Mouse (Mus musculus) adipocyte (in vitro differentiated cells): ENCODE data around the gene Lamb3.

Source experiments
- DNase-seq: peaks from one replicate; pipeline ENCODE4 v3.0.0-alpha.2; 2016; ENCODE audit warnings: low spot score

Lamb3 gene

DNA sequence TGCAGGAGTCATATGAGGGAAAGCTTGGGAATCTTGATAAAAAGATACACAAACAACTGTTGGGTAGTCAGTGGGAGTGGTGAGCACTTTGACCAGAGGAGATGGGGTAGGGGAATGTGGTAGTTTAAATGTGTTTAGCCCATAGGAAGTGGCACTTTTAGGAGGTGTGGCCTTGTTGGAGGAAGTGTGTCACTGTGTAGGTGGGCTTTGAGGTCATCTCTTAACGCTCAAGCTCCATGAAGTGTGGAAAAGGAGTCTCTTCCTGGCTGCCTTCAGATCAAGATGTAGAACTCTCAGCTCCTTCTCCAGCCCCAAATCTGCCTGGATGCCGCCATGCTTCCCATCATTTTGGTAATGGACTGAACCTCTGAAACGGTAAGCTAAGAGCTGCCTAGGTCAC is at the start of gene Lamb3:
Gene Lamb3 (plus strand): TSS at position 197 of the 400 bp plus-strand sequence.
- DNase-seq = no peak

DNA sequence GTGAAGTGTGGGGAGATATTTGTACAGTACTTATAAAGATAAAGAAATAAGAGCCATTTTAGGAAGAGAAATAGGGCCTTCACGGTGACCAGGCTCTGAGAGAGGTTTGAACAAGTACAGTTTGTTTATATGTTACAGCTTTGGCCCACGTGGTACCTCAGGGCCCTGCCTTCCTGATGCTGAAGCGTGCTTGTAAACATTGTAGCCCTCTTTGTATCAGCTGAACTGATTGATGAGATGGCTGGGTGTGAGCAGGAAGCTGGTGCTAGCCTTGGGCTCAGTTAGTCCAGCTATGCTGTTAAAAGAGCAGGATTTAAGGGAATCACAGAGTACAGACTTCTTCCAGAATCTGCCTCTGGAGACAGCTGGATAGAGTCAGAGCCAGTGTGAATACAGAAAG is 48.3 kb upstream of the Lamb3 start:
- no peak for DNase-seq

DNA sequence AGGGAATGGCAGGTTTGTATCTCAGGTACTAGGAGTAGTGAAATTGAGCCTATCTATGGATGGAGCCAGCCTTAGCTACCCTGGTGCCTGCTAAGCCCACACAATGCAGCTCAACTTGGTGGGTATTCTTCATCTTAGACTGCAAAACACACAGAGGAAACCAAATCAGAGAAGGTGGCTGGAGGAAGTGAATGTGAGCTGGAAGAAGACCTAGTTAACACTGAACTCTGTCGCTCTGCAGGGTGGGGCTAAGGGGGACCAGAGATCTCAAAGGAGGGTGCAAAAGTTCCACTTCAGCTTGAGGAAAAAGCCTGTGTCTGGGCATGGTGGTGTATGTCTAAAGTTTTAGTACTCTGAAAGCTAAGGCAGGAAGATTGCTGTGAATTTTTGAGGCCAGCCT is 47.9 kb upstream of the Lamb3 start:
- no peak for DNase-seq

DNA sequence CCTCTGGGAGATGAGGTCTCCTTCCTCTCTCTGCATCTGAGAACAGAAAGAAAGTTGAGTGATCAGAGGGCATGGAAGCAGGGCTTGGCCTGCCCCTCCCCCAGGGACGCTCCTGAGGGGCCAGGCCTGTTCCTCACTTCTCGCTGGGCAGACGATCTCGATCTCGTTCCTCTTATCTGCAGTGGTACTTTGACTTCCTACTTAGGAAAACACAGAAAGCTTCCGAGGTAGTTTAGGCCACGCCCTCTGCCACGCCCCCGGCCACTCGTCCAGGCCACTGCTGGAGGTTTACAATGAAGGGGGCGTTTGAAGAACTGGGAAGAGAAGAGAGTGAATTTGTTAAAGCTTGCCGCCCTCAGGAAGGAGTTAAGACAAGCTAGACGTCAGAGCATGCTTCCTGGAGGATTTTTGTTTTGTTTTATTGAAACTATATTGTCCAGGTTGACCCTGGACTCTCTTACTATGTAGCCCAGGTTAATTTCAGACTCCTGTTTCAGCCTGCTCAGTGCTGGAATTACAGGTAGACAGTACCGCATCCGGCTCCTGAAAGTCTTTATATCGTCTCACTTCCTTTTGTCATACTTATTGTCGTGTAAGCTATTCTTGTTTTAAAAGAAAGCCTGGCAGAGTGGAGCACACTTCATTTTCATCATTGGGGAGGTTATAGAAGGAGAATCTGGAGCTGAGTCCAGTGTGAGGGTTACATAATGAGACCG is 47.0 kb upstream of the Lamb3 start:
- no peak for DNase-seq

DNA sequence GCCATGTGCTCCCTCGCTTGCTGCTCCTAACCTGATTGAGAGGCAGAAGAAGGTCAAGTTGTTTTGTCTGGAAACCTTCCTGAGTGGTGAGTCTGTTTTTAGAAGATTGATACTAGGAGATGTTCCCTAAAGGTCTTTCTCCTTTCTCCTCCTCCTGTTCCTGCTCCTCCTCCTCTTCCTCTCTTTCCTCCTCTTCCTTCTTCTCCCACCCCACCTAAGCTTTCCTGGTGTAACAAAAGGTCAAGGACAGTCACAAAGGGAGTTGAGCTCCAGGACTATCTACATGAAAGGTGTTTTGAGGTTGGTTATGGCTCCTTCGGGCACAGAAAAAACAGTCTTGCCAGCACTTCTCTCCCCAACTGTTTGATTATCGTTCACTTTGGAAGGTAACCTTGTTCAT is 39.8 kb upstream of the Lamb3 start, which contains the start of gene A130010J15Rik:
Gene A130010J15Rik (plus strand): TSS at position 301 of the 400 bp plus-strand sequence.
- no peak for DNase-seq

DNA sequence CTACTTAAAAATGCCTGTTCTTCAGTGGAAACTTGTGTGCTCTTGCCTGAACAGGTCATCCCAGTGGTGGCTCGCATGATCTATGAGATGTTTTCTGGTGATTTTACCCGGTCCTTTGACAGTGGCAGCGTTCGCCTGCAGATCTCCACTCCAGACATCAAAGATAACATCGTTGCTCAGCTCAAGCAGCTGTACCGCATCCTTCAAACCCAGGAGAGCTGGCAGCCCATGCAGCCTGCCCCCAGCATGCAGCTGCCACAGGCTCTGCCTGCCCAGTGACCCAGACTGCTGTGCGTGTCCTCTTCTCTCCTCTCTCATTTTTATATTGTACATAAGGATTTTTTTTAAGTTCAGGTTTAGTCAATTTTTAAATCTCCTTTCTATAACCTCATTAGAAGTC is 38.3 kb upstream of the Lamb3 start:
- no peak for DNase-seq

DNA sequence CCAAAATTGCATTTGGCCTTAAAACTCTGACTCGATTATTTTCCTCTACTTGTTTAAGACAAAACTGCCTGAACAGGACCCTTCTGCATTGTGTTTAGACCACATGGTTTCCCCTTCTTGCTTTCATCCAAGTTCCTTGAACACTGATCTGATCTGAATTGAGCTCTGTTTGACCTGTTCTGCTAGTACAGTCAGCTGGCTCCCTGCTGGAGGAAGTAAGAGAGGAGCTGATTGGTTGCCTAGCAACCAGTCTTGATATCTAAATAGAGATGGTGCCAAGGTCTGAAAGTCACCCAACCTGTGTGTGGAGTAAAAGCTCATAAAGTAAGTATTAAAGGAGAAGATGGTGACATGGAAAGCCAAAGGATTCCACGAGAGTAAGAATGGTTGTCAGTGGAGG is 37.6 kb upstream of the Lamb3 start:
- no peak for DNase-seq

DNA sequence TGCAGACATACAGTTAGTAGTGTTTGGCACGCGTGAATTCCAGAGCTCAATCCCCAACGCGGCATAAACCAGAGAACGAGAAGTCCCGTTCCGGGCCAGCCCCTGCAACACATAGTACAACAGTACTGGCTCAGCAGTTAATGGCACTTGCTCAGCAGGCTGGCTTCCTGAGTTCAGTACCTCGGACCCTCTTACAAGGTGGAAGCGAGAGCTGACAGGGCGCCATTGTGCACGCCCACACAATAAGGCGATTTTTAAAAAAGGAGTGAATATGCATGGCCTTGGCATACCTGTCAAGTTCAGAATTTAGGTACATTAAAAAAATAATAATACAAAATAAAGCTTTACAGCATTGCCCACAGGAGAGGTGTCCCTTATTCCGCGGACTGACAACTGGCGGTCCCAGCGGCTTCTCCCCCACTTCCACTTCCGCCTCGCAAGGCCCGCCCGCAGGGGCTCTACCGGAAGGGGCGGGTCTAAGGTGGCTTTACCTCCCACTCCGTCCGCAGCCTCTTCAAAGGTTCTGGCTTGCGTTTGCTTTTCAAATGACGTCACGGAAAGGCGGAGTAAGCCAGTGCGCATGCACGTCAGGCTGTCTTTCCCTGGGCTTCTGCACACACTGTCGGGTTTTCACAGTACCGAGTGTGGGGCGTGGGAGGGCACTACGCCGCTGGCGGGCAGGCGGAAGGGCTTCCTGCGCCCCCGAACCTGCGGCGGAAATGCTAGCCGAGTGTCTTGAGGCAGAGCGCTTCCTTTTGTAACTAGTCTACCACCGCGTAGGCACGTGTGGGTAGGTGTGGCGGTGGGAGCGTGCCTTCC is 34.3 kb upstream of the Lamb3 start:
- DNase-seq = peak; percentile 99

DNA sequence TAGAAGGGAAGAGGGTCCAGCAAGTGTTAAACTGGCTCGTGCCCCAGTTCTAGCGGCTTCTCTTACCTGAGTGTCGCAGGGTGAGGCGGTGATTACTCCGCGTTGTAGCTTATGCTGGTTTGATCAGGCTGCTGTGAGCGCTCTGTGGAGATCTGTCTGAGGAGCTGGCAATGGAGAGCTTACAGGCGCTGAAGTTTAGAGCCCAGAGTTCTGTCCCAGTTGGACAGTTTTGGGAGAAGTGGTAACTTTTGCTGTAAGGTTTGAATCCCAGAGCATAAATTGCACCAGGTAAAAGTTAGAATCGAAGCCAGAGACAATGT is 33.7 kb upstream of the Lamb3 start:
- DNase-seq = peak; percentile 52

DNA sequence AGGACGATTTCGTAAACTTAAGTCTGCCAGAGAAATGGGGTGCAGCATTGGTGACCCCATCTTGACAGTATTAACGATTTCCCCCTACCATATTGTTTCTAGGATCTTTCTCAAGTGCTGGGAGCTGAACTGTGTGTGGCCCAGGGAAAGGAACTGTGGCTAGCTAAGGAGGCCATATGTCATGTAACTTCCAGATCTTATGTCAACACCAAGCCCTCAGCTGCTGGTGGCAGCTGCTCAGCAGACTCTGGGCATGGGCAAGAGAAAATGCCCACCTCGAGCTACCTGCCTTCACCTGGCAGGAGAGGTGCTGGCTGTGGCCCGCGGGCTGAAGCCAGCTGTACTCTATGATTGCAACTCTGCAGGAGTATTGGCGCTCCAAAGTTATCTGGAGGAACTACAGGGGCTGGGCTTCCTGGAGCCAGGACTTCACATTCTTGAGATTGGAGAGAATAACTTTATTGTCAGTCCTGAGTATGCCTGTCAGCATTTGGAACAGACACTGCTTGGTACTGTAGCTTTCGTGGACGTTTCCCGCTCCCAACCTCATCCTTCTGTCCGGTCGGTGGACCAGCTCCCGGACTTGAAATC is 33.3 kb upstream of the Lamb3 start:
- peak; percentile 54 for DNase-seq

DNA sequence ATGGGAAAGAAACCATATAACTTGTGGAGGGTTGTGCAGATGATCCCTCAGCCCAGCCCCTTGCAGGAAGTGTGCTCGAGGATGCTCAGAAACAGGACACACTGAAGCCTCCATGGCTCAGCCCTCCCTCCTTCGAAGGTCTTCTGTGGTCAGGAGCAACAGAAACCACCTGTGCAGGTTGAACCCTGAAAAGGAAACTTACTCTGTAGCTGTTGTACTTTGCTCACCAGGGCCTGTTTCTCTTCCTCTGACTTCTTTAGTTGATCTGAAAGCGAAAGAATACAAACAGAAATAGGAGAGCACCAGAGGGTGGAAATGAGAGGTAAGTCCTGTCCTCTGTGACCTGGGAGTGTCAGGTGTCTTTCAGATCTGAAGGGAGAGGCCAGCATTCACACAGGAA is 26.4 kb upstream of the Lamb3 start:
- DNase-seq = no peak

DNA sequence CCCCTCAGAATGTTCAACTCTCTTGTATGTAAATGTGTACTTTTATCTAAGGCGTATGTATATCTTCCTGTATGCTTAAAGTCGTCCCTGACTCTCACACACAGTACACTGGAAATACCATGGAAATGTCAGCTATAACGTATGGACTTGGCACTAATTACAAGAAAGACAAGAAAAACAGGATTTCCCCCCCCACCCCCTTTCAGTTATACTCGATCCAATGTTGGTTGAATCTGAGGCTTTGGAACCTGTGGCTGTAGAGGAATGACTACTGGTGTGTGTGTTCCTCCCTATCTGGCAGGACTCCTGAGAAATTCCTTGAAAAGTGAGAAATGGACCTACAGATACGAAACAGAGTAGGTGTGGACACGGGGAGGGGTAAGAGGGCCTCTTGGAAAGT is 19.2 kb upstream of the Lamb3 start:
- no peak for DNase-seq

DNA sequence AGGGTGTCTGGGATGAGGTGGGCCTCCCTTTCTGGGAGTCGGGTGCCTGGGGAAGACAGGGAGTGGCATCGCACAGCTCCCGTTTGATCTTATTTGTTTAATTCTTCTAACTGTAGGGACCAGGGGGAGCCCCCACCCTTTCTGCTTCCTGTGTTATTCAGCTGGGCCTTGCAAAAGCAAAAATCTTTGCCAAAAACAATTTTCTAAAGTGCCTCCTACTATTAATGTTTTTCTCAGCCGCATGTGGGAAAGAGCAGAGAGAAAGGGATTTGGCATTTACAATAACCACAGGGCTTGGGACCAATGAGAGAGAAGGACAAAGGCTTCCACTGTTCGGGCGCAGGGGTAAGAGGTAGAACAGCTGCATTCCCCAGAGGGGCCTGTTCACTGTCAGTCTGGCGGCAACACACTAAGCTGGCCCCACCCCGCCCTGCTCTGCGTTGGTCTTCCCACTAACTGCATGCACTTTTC is 18.3 kb upstream of the Lamb3 start:
- peak; percentile 91 for DNase-seq

DNA sequence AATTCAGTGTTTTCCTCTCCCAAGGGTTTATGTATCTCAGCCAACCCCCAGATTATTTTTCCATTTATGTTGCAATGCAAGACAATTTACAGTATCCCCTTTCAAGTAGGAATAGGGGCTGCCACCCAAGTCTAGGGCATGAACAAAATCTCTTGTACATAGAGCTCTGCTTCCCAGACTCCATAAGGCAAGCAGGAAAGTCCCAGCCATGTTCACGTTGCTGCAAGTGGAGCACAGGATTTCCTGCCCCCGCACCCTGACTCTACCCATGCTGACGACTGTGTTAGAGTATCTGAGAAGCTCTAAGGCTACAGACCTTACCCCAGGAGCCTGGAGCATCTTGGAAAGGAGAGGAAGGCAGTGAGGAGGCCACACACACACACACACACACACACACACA is 17.7 kb upstream of the Lamb3 start:
- DNase-seq = no peak

DNA sequence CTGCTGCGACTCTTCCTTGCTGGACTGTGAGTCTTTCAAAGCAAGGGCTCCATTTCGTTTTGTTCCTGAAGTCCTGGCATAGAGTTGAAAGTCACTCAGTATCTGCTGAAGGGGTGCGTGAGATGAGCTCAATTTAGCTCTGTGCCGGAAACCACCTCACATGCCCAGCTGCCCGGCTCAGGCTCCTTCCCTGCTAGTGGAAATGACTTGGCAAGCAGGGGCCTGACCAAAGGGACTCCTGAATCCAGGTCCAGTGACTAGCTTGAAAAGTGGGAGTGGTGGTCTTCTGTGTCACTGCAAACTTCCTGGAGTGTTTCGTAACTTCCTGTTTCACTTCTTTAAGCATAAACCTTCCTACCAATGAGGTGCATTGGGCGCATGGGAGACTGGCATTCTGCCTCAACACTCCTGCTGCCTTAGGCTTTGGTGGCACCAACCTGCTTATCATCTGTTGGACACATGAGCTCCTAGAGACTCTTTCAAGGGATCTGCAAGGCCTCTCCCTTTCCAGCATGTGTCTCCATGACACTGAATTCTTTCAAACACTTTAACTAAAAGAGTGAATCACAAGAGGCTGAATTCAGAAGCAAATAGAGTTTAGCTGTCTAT is 15.7 kb upstream of the Lamb3 start:
- DNase-seq = no peak

DNA sequence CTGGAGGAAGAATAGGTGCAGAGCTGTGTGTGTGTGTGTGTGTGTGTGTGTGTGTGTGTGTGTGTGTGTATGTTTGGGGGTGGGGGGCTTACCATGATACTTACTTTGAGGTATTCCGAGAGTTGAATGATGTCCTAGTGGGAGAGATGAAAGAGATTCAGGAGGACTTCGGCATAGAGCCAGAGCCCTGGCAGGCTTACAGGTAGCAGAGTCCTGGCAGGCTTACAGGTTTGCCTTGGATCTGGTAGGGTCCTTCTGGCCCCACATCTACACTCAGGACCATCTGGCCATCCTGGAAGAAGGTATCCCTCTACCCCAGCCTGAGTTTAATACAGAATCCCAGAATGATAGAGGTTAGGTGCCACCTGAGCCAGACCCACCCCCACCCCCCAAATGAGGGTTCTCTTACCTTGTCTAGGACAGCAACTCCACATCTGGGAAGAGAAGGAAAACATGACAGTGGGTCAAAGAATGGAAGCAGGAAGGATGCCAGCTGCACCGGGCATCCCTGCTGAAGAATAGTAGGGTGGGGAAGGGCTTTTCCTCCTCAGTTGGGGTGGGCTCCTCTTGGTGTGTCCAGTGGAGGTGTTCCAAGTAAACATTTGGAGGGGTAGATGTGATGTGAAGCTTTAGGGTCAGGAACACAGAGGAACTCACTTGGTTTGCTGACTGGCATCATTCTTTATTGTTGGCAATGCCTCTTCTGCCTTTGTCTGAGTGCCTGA is 12.9 kb upstream of the Lamb3 start:
- no peak for DNase-seq

DNA sequence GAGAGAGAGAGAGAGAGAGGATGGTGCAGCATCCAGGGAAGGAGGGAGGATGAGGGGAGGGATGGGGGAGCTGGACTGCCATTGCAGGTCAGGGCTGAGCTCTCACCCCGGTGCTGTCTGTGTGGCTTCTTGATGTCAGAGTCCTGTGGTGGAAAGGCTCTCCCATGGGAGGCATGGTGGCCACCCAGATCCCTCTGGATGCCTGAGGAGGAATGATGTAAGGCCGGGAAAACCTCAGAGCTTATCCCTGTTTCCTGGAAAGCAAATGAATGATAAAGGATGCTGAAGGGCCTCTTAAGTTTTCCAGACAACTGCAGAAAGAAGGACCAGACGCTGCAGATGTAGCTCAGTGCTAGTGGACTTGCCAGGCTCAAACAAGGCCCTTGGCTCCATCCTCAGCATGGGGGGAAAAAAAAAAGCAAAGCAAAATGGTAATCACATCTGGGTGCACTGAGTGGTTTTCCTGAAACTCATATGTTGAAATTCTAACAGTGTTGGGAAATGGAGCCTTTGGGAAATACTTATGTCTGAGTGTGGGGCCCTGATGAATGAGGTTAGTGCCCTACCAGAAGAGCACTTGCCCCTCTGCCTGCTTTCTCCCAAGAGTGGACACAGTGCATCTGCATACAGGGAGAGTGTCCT is 12.2 kb upstream of the Lamb3 start:
- peak; percentile 54 for DNase-seq

DNA sequence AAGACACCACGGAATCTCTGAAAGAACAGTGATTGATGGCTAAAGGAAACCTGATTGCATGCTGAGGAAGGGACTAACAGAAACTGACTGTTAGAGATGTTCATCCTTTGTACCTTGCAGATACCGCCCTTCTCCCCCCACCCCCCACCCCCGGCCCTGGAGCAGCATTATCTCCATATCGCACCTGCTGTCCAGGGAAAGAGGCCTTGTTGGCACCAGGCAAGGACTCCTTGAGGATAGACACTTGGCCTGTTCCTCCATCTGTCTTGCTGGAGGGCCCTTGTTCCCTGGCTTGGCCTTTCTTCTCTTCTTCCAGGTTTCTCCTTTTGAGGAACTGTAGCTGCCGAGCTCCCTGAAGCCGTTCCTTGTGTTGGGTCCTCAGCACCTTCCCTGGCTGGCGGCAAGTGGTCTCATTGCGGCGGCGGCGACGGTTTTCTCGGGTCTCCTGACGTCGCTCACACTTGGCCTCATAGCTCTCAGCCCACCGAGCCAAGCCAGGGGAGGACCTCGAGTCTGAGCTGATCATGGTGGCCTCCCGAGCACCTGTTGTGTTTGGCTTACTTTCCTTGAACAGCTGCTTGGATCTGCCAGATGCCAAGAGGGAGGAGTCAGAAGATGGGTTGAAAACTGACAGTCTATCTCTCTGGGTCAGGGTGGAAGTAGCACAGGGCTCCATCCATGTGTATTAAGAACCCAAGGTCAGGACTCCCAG is 9.8 kb upstream of the Lamb3 start:
- no peak for DNase-seq

DNA sequence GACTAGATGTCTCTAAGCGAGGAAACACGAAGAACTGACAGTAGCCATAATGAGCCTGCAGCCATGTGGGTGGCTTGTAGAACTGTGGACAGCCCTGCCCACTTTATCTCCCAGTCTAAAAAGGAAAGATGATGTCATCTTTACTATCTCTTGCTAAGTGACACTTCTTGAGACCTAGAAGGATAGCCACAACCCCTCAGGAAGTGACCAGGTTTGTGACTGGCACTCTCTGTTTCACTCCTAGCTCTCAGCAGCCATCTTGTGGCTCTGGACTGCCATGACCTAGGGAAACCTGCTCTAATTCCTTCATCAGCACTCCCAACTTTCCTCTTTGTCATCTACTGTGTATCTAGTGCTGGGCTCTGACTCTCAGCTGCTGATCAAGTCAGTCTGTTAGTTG is 9.2 kb upstream of the Lamb3 start:
- peak; percentile 38 for DNase-seq

DNA sequence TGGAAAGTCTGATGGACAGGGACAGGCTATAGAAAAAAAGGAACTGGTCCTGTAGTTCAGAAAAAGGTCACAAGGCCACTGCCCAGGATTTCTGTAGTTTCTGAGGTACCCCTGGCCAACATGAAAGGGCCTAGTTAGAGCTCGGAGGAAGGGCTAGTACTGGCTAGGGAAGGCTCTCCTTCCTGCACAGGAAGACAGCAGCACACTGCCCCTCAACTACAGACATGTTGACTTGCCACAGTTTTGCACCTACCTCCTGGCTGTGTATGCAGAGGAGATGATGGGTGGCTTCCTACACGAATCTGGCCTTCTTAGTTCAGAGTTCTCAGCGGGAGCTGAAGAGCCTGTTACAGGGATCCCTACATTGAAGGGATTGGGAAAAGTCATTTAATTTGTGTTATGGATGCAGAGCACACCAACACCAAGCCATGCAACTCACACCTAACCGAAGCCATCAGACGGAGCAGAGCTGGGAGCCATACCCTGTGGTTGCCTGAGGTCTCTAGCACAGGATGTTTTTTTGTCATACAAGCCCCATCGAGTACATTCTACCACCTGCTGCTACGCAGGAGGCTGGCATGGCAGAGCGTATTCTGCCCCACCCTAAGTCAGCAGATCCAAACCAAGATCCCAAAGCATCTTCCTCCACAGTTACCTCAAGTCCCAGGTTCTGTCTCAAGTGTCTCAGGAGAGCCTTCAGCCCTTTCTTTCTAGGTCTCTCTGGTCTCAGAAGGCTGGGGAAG is 6.7 kb upstream of the Lamb3 start:
- no peak for DNase-seq
